Mouse (Mus musculus): Measurements from ENCODE around the gene Tsen15. TPM values are rescaled to one million over a fixed set of nuclear protein-coding genes. Genes with fewer than 3 reads are reported as not detected.
"Not testable (repeated sequence)": the region's sequence is repeated elsewhere in the genome, so short reads cannot be mapped to it uniquely, and the experiment has no call there.

The Tsen15 gene
- total RNA-seq, 2 experiments from 2014 or later: 30.6 to 32.3 TPM

- intact Hi-C loops (cut with DNase I): loop anchor here (10.0 kb wide), 1 partner anchor 360 kb away; the partner anchor contains the start of gene Apobec4
- no peak for DNase-seq (ENCODE audit: low spot score in 2 of 2)
Observed at GRCm38 (mm10) chr1:152394956-152395515, 8.5 kb upstream of the Tsen15 start.

GRCm38 (mm10) chr1:152394137-152394536 lies 7.6 kb upstream of the Tsen15 start:
- intact Hi-C loops (cut with DNase I): loop anchor here (10.0 kb wide), 1 partner anchor 361 kb away; the partner anchor contains the start of gene Apobec4
- DNase-seq (ENCODE audit: low spot score in 2 of 2): peak in 1 of 2 experiments; percentile 90

GRCm38 (mm10) chr1:152389271-152389670 lies 2.8 kb upstream of the Tsen15 start:
- intact Hi-C loops (cut with DNase I): loop anchor here (5.0 kb wide), 1 partner anchor 123 kb away; no protein-coding TSS in a partner anchor
- no peak for DNase-seq (ENCODE audit: low spot score in 2 of 2)

GRCm38 (mm10) chr1:152385693-152386092 lies 795 bp downstream of the Tsen15 start:
- DNase-seq (ENCODE audit: low spot score in 2 of 2): not testable (repeated sequence)
- intact Hi-C loops (cut with DNase I): loop anchor here (5.0 kb wide), 1 partner anchor 127 kb away; no protein-coding TSS in a partner anchor

GRCm38 (mm10) chr1:152384589-152384988 lies 1.9 kb downstream of the Tsen15 start:
- intact Hi-C loops (cut with DNase I): no loop called here
- DNase-seq (ENCODE audit: low spot score in 2 of 2): no peak

GRCm38 (mm10) chr1:152378311-152378710 lies 8.2 kb downstream of the Tsen15 start:
- no peak for DNase-seq (ENCODE audit: low spot score in 2 of 2)

GRCm38 (mm10) chr1:152369139-152369538 lies 17.3 kb downstream of the Tsen15 start:
- intact Hi-C loops (cut with DNase I): loop anchor here (1.0 to 5.0 kb wide), 3 partner anchors 137 to 549 kb away; no protein-coding TSS in a partner anchor
- DNase-seq (ENCODE audit: low spot score in 2 of 2): peak; percentile 74 to 90

More at GRCm38 (mm10) chr1:152378311-152378710, 8.2 kb downstream of the Tsen15 start:
- intact Hi-C loops (cut with DNase I): no loop called here

GRCm38 (mm10) chr1:152368311-152369088 lies 18.0 kb downstream of the Tsen15 start:
- intact Hi-C loops (cut with DNase I): loop anchor here (1.0 to 5.0 kb wide), 3 partner anchors 136 to 548 kb away; no protein-coding TSS in a partner anchor
- no peak for DNase-seq (ENCODE audit: low spot score in 2 of 2)

- intact Hi-C loops (cut with DNase I): no loop called here
- peak in 1 of 2 experiments; percentile 13 for DNase-seq (ENCODE audit: low spot score in 2 of 2)
Observed at GRCm38 (mm10) chr1:152356721-152357120, 29.8 kb downstream of the Tsen15 start.

- intact Hi-C loops (cut with DNase I): no loop called here
- DNase-seq (ENCODE audit: low spot score in 2 of 2): no peak
Observed at GRCm38 (mm10) chr1:152347946-152348345, 38.5 kb downstream of the Tsen15 start.

- no peak for DNase-seq (ENCODE audit: low spot score in 2 of 2)
- intact Hi-C loops (cut with DNase I): no loop called here
Observed at GRCm38 (mm10) chr1:152324024-152324423, 62.5 kb downstream of the Tsen15 start.

Other genes with a start within 250 kb of the Tsen15 start
- gene Colgalt2, start 13.1 kb upstream of the Tsen15 start, total RNA-seq (2021): 1 to 10 TPM; 5.5 to 6.8 TPM

All from left cerebral cortex, postnatal 25 days (tissue).